Mouse (Mus musculus) lung, adult 2 months (tissue): ENCODE measurements at regions not wholly inside any gene's neighbourhood (a gene's known extent, or its start where the extent isn't known, plus 50 kb on each side); places are given as distances from the start of the nearest gene placed in this dataset.
A peak's percentile ranks its signal among the peaks of the same experiment; 100 is the strongest.

ENCODE experiments used
- DNase-seq: peaks from one replicate; pipeline ENCODE4 v3.0.0; 2022
- H3K4me1 ChIP-seq: fragments of 200-500 bp; 2 replicates; pipeline ENCODE4 v1.6.1; 2011; ENCODE audit warnings: low read length; ENCODE audit not compliant: control insufficient read depth, insufficient read depth
- H3K4me3 ChIP-seq: fragments of 200-500 bp; replicated peaks from 2 replicates; pipeline ENCODE3; 2011; ENCODE audit warnings: low read depth, mild to moderate bottlenecking, control low read depth, low read length; ENCODE audit errors: extremely low read depth
- CTCF ChIP-seq: fragments of 200-500 bp; IDR thresholded peaks from 2 replicates; pipeline ENCODE4 v1.5.1; 2011; ENCODE audit warnings: mild to moderate bottlenecking, low read length, control low read depth; ENCODE audit not compliant: insufficient read depth
- POLR2A ChIP-seq: fragments of 200-500 bp; IDR thresholded peaks from 2 replicates; pipeline ENCODE4 v1.6.1; 2011; ENCODE audit warnings: low read depth, mild to moderate bottlenecking, control low read depth, low read length, borderline replicate concordance; ENCODE audit errors: extremely low read depth
- WGBS: fragments of 180-500 bp; shearing (Covaris S2); methylation state at CpG from one replicate; pipeline ENCODE4 v1.1.7; 2018; 5-methylcytosine and 5-hydroxymethylcytosine counted together

GRCm38 (mm10) chr5:119770951-119771350 is 61.5 kb upstream of the Tbx5 start:
- no peak overlapping the region for H3K4me3 ChIP-seq
- H3K4me1 ChIP-seq: no peaks in the 10 kb centered on the region; the same call in 1 of the 2 replicates
- DNase-seq: no peak
- WGBS: 39% methylated on average over 2 of the region's 2 CpGs
- no peak for TF ChIP-seq CTCF
- no peak for TF ChIP-seq POLR2A

DNA sequence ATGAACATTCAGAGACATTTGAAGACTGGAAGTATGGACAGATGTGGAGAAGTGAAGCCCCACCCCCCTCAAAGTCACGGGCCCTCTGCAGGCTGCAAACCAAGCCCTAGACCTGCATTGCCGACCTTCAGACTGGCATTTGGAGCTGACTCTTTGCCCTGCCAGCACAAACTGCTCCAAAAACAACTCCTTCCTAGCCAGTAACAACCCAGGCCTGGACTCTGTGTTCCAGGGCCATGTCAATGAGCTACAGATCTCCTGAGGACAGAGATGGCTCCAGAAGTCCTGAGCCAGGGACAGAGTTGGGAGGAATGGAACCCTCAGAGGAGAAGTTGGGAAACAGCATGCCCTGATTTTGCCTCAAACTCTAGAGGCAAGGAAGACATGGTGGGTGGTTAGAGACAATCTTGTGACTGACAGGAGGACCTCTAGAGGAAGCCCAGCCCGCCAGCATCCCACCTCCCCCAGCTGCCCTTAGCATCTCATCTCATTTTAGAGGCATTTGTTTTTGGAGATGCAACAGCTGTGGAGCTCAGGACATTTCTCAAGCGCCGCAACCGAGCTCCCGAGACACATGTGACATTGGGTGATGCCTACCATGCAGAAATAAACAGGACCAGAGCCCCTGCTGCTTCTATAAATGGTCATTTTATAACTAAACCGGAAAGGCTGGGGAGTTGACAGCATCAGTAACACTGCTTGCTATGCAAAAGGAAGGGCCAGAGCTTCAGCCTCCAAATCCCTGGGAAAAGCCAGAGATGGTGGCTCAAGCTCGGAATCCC is 56.2 kb upstream of the Tbx5 start:
- peaks cover 3% of the 10 kb centered on the region for H3K4me1 ChIP-seq
- H3K4me3 ChIP-seq: no peak overlapping the region
- 52% methylated on average over 9 of the region's 9 CpGs for WGBS
- no peak for DNase-seq
- TF ChIP-seq CTCF (no peak), POLR2A (peak; percentile 29; the same call in 1 of the 2 replicates)

GRCm38 (mm10) chr5:119777836-119778235 is 54.6 kb upstream of the Tbx5 start:
- DNase-seq: no peak
- TF ChIP-seq POLR2A: no peak
- no peak for TF ChIP-seq CTCF

DNA sequence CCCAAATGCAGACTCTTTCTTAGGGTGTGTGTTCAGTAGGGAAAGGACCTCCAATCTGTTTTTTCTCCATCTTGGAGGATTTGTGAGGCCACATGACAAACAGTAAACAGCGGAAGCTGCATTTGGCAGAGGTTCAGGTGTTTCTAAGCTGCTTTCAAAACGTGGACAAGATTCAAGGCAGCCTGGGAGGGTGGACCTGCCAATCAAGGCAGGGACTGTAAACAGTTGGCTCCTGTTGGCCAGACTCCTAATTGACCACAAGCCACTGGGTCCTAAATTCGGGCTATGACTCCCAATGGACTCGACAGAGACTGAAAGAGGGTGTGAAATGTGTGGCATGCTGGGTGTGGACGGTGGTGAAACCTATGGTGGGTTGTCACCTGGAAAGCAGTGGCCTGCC is 51.1 kb upstream of the Tbx5 start:
- Histone ChIP-seq H3K4me3 (no peak overlapping the region), H3K4me1 (peaks cover 3% of the 10 kb centered on the region)
- TF ChIP-seq CTCF (no peak), POLR2A (no peak)
- no peak for DNase-seq
- WGBS: 21% methylated on average over 5 of the region's 5 CpGs

More at GRCm38 (mm10) chr5:119777836-119778235, 54.6 kb upstream of the Tbx5 start:
- peaks cover 3% of the 10 kb centered on the region for H3K4me1 ChIP-seq
- no peak overlapping the region for H3K4me3 ChIP-seq
- 15% methylated on average over 2 of the region's 2 CpGs for WGBS
